Mouse (Mus musculus) MEL (cell line): ENCODE data around the gene Magix.

Experiments used
- CTCF ChIP-seq, 3 experiments: IDR thresholded peaks in 2 of 3; conservative IDR thresholded peaks in 1 of 3; 2 replicates each; pipeline ENCODE4 v1.5.1; 2011 to 2012; ENCODE audit warnings: low read length in 3 of 3, low read depth in 2 of 3, mild to moderate bottlenecking in 2 of 3, improper control_type of control experiment in 1 of 3, inconsistent platforms in 1 of 3, mixed read lengths in 1 of 3, moderate library complexity in 1 of 3; ENCODE audit not compliant: control insufficient read depth in 1 of 3, insufficient read depth in 1 of 3, poor library complexity in 1 of 3, severe bottlenecking in 1 of 3
- ELF1 ChIP-seq: IDR thresholded peaks from 2 replicates; pipeline ENCODE4 v1.6.1; 2014; ENCODE audit warnings: low read depth, mild to moderate bottlenecking, inconsistent platforms, low read length, improper control_type of control experiment, moderate library complexity
- EP300 ChIP-seq, 2 experiments: IDR thresholded peaks; 2 replicates each; pipeline ENCODE4 v1.6.1; 2011; ENCODE audit warnings: improper control_type of control experiment in 2 of 2, low read length in 2 of 2, low read depth in 1 of 2, mild to moderate bottlenecking in 1 of 2
- POLR2A ChIP-seq, 2 experiments: IDR thresholded peaks; 2 replicates each; pipeline ENCODE4 v1.6.1; 2011 to 2012; ENCODE audit warnings: low read length in 2 of 2, mild to moderate bottlenecking in 2 of 2, control low read depth in 1 of 2, improper control_type of control experiment in 1 of 2, low read depth in 1 of 2, moderate library complexity in 1 of 2; ENCODE audit not compliant: control insufficient read depth in 1 of 2, insufficient read depth in 1 of 2, poor library complexity in 1 of 2
- SIN3A ChIP-seq: IDR thresholded peaks from 2 replicates; pipeline ENCODE4 v1.6.1; 2012; ENCODE audit warnings: low read length, improper control_type of control experiment, inconsistent platforms

DNA sequence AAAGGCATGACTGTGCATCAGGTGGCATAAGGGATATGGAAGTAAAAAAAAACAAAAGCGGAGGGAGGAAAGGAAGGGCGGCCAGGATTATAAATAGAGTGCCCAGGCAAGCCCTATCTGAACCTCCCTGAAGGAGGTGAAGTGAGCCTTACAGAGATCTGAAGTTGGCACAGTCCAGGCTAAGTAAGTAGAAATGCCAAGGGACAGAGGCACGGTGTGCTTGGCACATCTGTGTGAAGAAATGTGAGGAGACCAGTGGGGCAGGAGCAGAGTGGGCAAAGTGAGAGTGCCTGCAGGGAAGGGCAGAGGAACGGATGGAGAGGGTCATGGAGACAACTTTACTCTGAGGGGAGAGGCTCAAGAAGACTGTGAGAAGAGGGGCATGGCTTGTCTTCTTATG, 20.0 kb downstream of the Magix start:
- no peak for TF ChIP-seq CTCF (IDR thresholded peaks at IDR 0.05 in 2 of 3, conservative IDR thresholded peaks at IDR 0.05 in 1 of 3; ENCODE audit: control insufficient read depth in 1 of 3, insufficient read depth in 1 of 3, low read depth in 2 of 3, low read length in 3 of 3, poor library complexity in 1 of 3, severe bottlenecking in 1 of 3)
- TF ChIP-seq POLR2A (IDR thresholded peaks at IDR 0.05; ENCODE audit: control insufficient read depth in 1 of 2, insufficient read depth in 1 of 2, low read depth in 1 of 2, low read length in 2 of 2, poor library complexity in 1 of 2): no peak
- no peak for TF ChIP-seq ELF1
- no peak for TF ChIP-seq EP300 (IDR thresholded peaks at IDR 0.05; ENCODE audit: low read depth in 1 of 2, low read length in 2 of 2)
- TF ChIP-seq SIN3A: no peak
